Mouse (Mus musculus): Measurements from ENCODE around the gene Gm28047. TPM values are rescaled to one million over a fixed set of nuclear protein-coding genes. Genes with fewer than 3 reads are reported as not detected.

The Gm28047 gene
- not detected in 2 replicates for polyA plus RNA-seq (2012; ENCODE audit: insufficient read depth, insufficient read length, low replicate concordance, missing spikeins)

DNA sequence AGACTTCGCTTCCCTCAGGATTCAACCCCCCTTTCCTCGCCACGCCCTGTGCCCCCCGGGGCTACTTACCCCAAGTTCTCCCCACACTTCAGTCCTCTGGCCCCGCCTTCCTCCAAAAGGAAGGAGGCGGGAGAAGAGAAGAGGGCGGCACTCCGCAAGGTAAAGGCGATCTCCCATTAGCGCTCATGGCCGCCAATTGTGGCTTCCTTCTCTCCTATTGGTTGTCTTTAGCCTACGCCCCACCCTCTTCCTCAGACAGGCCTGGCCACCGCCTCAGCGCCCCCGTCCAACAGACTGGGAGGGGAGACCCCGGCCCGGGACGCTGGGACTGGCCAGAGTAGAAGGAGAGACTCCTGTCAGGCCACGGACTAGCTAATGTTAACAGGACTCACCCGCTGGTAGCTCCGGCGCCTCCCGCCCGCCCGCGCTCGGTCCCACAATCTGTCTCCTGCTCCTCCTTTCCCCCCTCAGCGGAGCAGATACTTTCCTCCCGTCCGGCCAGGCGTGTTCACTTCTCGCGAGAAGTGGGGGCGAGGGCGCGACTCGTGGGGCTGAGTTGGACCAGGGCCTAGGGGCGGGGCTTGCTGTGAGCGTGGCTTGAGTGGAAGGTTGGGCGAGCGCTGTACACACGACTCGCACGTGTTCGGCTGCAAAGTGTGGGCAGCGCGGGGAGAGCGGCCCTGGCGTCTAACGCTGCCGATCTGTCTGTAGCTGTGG is at the start of gene Gm28047, which contains the start of gene Atf7:
Gene Gm28047 (minus strand): TSS at position 98 of the 717 bp plus-strand sequence.
Gene Atf7 (minus strand): TSS at position 495 of the 717 bp plus-strand sequence.
- Histone ChIP-seq H3K27ac (ENCODE audit: insufficient read depth, low read depth, low read length) (peak within 1 kb of the TSS; percentile 90), H3K4me3 (ENCODE audit: insufficient read depth, low read depth, low read length) (peak within 1 kb of the TSS; percentile 86), H3K4me1 (ENCODE audit: control insufficient read depth, insufficient read depth, low read length) (peaks cover 3% of the 10 kb centered on the region; the same call in 1 of the 2 replicates)
- under 1% methylated on average over 50 of the region's 51 CpGs for WGBS
- TF ChIP-seq POLR2A (IDR thresholded peaks at IDR 0.05; ENCODE audit: insufficient read depth, low read depth, low read length) = no peak
- TF ChIP-seq CTCF (IDR thresholded peaks at IDR 0.05; ENCODE audit: insufficient read depth, low read depth, low read length) = no peak

DNA sequence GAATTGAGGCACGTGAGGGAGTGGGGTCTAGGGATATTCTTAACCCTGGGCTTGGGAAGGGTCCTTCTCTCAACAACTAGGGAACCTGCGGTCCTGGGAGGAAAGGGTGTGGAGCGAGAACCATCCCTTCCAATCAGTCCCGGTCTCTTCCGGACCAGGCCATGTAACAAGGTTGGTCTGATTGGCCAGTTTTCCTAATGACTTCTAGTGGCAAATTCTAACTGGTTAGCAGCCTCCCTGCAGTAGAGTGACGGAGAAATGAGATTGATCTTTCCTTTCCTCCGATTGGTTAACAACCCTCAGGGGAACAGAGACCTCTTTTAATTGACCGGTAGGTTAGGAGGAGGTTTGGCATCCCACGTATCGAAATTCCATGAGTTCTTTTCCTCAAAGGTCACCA is 48.7 kb upstream of the Gm28047 start:
- no peak overlapping the region for H3K4me3 ChIP-seq (ENCODE audit: insufficient read depth, low read depth, low read length)
- 17% methylated on average over 10 of the region's 10 CpGs for WGBS
- H3K27ac ChIP-seq (ENCODE audit: insufficient read depth, low read depth, low read length) = peak overlapping the region; percentile 24; the same call in 1 of the 2 replicates
- peaks cover 12% of the 10 kb centered on the region for H3K4me1 ChIP-seq (ENCODE audit: control insufficient read depth, insufficient read depth, low read length)
- TF ChIP-seq POLR2A (IDR thresholded peaks at IDR 0.05; ENCODE audit: insufficient read depth, low read depth, low read length) (no peak), CTCF (IDR thresholded peaks at IDR 0.05; ENCODE audit: insufficient read depth, low read depth, low read length) (no peak)

DNA sequence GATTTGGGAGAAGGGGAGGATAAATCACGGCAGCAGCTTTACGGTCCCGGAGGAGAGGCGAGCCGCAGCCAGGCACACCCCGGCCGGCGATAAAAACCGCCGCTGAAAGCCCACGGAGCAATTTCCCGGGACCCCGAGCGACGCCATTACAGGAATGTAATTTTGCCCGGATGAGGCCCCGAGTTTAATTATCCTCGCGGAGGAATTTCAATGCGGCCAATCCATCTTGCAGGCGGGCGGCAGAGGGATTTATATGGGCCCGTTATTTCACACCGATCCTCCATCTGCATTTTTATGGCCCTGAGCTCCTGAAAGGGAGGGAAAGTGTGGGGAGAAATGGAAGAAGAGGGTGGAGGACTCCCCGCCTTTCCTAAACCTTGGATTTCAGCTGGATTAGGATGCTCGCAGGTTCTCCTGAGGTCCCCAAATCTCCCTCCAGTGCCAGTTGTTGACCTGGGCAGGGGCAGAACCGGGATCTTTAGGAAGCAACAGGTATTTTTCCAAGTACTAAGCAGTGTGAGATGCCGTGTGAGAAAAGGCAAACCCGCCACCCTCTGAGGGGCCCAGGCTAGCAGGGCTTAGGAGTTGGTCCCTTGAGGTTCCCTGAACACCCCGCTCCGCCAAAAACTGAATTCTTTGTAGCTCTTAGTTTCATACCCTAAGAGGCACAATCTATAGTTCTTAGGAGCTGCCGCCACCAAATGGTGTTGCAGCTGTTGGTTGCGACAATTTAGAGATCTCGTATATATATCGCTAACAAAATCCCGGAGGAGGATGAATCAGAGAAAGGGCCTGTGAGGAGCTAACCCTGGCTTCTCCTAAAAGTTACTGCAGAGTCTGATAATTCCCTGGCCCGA is 47.6 kb upstream of the Gm28047 start, which contains the start of gene Atp5g2:
Gene Atp5g2 (minus strand): TSS at position 138 of the 857 bp plus-strand sequence.
- Histone ChIP-seq H3K27ac (ENCODE audit: insufficient read depth, low read depth, low read length) (peak within 1 kb of the TSS; percentile 88), H3K4me3 (ENCODE audit: insufficient read depth, low read depth, low read length) (peak within 1 kb of the TSS; percentile 54), H3K4me1 (ENCODE audit: control insufficient read depth, insufficient read depth, low read length) (peaks cover 12% of the 10 kb centered on the region)
- TF ChIP-seq CTCF (IDR thresholded peaks at IDR 0.05; ENCODE audit: insufficient read depth, low read depth, low read length) (no peak), POLR2A (IDR thresholded peaks at IDR 0.05; ENCODE audit: insufficient read depth, low read depth, low read length) (peak; percentile 27; the same call in 1 of the 2 replicates)
- 2% methylated on average over 37 of the region's 37 CpGs for WGBS

DNA sequence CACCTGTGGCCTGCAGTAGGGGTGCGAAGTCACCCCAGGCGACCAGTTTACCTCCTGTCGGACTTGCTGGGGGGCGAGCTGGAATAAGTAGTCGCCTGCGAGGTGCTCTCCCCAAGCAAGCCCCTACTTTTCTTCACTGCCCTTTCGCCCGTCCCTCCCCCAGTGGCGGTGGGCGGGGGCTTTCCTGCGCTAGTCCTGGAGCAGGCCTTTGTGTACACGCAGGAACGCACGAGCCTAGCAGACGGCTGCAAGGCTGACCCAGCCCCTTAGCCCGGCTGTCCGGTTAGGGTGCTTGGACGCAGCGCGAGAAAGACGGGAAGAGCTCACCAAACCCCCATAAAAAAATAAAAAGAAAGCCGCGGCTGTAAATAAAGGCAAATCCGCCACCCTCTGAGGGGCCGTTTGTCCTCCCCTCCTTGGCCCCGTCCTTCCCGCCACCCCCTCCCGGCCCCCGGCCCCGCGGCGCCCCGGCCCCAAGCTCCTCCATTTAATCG is 46.9 kb upstream of the Gm28047 start:
- Histone ChIP-seq H3K4me3 (ENCODE audit: insufficient read depth, low read depth, low read length) (peak overlapping the region; percentile 54), H3K27ac (ENCODE audit: insufficient read depth, low read depth, low read length) (peak overlapping the region; percentile 88), H3K4me1 (ENCODE audit: control insufficient read depth, insufficient read depth, low read length) (peaks cover 12% of the 10 kb centered on the region)
- no peak for TF ChIP-seq CTCF (IDR thresholded peaks at IDR 0.05; ENCODE audit: insufficient read depth, low read depth, low read length)
- TF ChIP-seq POLR2A (IDR thresholded peaks at IDR 0.05; ENCODE audit: insufficient read depth, low read depth, low read length) = 0 out of 2 replicates have a peak, but pooled peaks have one; percentile 31
- WGBS = under 1% methylated on average over 34 of the region's 34 CpGs

DNA sequence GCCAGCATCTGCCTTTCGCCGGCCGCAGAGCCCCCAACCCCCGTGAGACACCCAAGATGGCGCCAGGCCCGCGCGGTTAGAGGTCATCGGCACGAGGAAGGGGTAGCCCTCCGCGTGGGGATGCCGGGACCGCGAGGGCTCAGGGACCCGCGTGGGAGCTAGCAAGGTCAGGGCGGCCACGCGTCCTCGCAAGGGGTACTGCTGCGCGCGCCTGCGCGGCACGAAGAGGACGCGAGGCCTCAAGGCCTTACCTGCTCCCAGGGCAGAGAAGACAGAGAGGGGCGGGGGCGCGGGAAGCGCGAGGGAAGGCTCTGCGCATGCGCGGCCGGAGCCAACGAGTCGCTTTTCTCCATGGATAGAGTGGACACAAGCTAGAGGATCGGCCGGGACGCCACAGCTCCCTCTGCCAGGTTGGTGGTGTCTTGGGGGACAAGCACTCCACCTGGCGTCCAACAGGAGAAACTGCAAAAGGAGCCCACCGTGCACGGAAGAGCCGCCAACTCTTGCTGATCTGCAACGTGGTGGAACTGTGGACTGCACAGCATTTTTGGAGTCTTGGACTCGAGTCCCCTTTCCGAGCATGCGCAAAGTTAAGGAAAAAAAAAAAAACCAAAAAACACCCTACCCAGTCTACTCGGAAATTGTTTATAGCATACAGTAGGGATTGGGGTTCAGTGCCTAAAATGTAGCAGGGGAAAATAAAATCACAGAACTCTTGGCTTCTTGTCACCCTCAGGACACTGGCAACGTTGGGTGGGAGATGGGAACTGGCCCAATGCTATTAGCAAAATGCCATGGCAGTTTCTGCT is 46.1 kb upstream of the Gm28047 start:
- WGBS = under 1% methylated on average over 53 of the region's 53 CpGs
- TF ChIP-seq POLR2A (IDR thresholded peaks at IDR 0.05; ENCODE audit: insufficient read depth, low read depth, low read length) (peak; percentile 82), CTCF (IDR thresholded peaks at IDR 0.05; ENCODE audit: insufficient read depth, low read depth, low read length) (peak; percentile 100)
- Histone ChIP-seq H3K27ac (ENCODE audit: insufficient read depth, low read depth, low read length) (peak overlapping the region; percentile 98), H3K4me1 (ENCODE audit: control insufficient read depth, insufficient read depth, low read length) (peaks cover 12% of the 10 kb centered on the region), H3K4me3 (ENCODE audit: insufficient read depth, low read depth, low read length) (peak overlapping the region; percentile 88)

DNA sequence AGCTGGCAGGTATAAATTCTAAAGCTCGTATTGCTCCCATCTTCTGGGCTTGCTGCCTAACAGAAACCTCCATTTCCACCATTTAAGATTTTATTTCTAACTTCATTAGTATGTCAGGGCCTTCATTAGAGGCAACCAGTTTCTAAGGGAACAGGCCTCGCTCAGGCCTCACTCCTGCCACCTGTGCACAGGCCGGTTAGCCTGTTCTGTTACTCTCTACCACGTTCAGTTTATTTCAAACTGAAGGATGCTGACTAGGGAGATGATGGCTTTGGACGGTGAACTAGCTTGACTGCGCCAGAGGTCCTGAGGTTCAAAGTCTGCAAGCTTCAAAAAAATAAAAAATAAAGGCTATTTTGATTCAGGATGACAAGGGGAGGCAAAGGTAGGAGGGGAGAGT is 45.4 kb upstream of the Gm28047 start:
- peak overlapping the region; percentile 98 for H3K27ac ChIP-seq (ENCODE audit: insufficient read depth, low read depth, low read length)
- no peak for TF ChIP-seq POLR2A (IDR thresholded peaks at IDR 0.05; ENCODE audit: insufficient read depth, low read depth, low read length)
- no peak for TF ChIP-seq CTCF (IDR thresholded peaks at IDR 0.05; ENCODE audit: insufficient read depth, low read depth, low read length)
- peak overlapping the region; percentile 88 for H3K4me3 ChIP-seq (ENCODE audit: insufficient read depth, low read depth, low read length)
- peaks cover 14% of the 10 kb centered on the region for H3K4me1 ChIP-seq (ENCODE audit: control insufficient read depth, insufficient read depth, low read length)
- 3% methylated on average over 6 of the region's 6 CpGs for WGBS

DNA sequence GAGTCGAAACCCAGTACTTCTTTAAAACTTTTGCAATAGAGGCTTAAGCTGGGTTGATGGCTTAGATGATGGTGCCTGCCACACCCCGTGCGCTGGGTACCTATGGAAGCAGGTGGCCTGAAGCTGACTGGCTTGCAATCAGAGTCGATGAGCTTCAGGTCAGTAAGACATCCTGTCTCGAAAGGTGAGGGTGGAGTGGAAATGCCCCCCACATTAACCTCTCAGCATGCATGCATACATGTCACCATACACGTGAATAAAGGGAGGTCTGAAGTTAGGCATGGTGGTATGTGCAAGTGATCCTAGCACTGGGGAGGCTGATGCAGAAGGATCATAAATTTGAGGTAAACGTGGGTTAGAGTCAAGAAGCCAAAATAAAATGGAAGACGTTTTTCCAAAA is 44.7 kb upstream of the Gm28047 start:
- WGBS = 80% methylated on average over 8 of the region's 8 CpGs
- H3K4me3 ChIP-seq (ENCODE audit: insufficient read depth, low read depth, low read length) = no peak overlapping the region
- peaks cover 14% of the 10 kb centered on the region for H3K4me1 ChIP-seq (ENCODE audit: control insufficient read depth, insufficient read depth, low read length)
- TF ChIP-seq POLR2A (IDR thresholded peaks at IDR 0.05; ENCODE audit: insufficient read depth, low read depth, low read length) (no peak), CTCF (IDR thresholded peaks at IDR 0.05; ENCODE audit: insufficient read depth, low read depth, low read length) (no peak)
- H3K27ac ChIP-seq (ENCODE audit: insufficient read depth, low read depth, low read length) = no peak overlapping the region

DNA sequence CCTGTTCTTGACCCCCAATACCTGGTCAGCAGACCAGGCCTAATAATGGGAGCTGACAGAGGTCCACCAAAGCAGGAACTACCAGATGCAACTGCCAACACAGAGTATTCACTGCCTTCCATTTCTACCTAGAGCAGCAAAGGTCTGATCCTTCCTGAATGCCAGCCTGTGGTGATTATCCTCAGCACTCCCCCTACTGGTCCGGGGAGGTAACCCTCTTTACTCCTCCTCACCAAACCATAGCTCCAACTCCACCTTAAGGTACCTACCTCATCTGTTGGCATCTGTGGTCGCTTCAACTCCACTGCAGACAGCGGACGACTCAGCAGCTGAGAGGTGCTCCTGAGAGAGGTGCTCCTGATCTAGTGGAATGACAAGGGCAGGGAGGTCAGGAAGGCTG is 40.6 kb upstream of the Gm28047 start:
- WGBS = 45% methylated on average over 4 of the region's 4 CpGs
- no peak overlapping the region for H3K27ac ChIP-seq (ENCODE audit: insufficient read depth, low read depth, low read length)

More for the DNA sequence above, 40.6 kb upstream of the Gm28047 start:
- H3K4me3 ChIP-seq (ENCODE audit: insufficient read depth, low read depth, low read length) = no peak overlapping the region
- TF ChIP-seq CTCF (IDR thresholded peaks at IDR 0.05; ENCODE audit: insufficient read depth, low read depth, low read length) (no peak), POLR2A (IDR thresholded peaks at IDR 0.05; ENCODE audit: insufficient read depth, low read depth, low read length) (no peak)
- peaks cover 7% of the 10 kb centered on the region; the same call in 1 of the 2 replicates for H3K4me1 ChIP-seq (ENCODE audit: control insufficient read depth, insufficient read depth, low read length)

Measured in olfactory bulb, adult 2 months (tissue).